Mouse (Mus musculus) lung, embryonic 14.5 days (tissue): Measurements from ENCODE around the gene Nsd1. TPM values are rescaled to one million over a fixed set of nuclear protein-coding genes. Genes with fewer than 3 reads are reported as not detected.

ENCODE experiments used
- ATAC-seq: fragments of 200-750 bp; cut with Nextera tagmentation; 2 replicates; pipeline ENCODE4 v1.8.0; 2017; ENCODE audit warnings: mild to moderate bottlenecking, moderate TSS enrichment, moderate library complexity; ENCODE audit not compliant: insufficient read depth
- DNase-seq: peaks from one replicate; pipeline ENCODE4 v3.0.0-alpha.2; 2015
- H3K27ac ChIP-seq: fragments of 300-500 bp; sonication (generic); 2 replicates; pipeline ENCODE4 v1.5.1; 2014; ENCODE audit warnings: low read depth, mild to moderate bottlenecking, moderate library complexity
- H3K27me3 ChIP-seq: fragments of 300-500 bp; sonication (generic); 2 replicates; pipeline ENCODE4 v1.6.1; 2014; ENCODE audit warnings: low read length, control low read depth; ENCODE audit not compliant: insufficient read depth
- H3K36me3 ChIP-seq: fragments of 300-500 bp; sonication (generic); 2 replicates; pipeline ENCODE4 v1.6.1; 2014; ENCODE audit warnings: control low read depth; ENCODE audit not compliant: insufficient read depth
- H3K4me1 ChIP-seq: fragments of 300-500 bp; sonication (generic); 2 replicates; pipeline ENCODE4 v1.6.1; 2014; ENCODE audit warnings: antibody characterized with exemption, control low read depth; ENCODE audit not compliant: insufficient read depth
- H3K4me2 ChIP-seq: fragments of 300-500 bp; sonication (generic); 2 replicates; pipeline ENCODE4 v1.6.1; 2014; ENCODE audit warnings: mild to moderate bottlenecking
- H3K4me3 ChIP-seq: fragments of 300-500 bp; sonication (generic); 2 replicates; pipeline ENCODE4 v1.5.1; 2014; ENCODE audit warnings: low read depth, low read length
- H3K9ac ChIP-seq: fragments of 300-500 bp; sonication (generic); 2 replicates; pipeline ENCODE4 v1.6.1; 2014
- H3K9me3 ChIP-seq: fragments of 300-500 bp; sonication (generic); 2 replicates; pipeline ENCODE4 v1.6.1; 2016; ENCODE audit warnings: low read depth, low read length, control low read depth
- CTCF ChIP-seq: IDR thresholded peaks from 2 replicates; pipeline ENCODE4 v1.5.1; 2016; ENCODE audit warnings: antibody characterized with exemption, low read depth
- WGBS: fragments of 180-500 bp; shearing (Covaris S2); extraction: QIAGEN DNeasy Blood & Tissue Kit; methylation state at CpG from one replicate; pipeline ENCODE4 v1.1.7; 2014; 5-methylcytosine and 5-hydroxymethylcytosine counted together
- polyA plus RNA-seq: library from polyadenylated mRNA; unstranded; fragments of >200 nt; fragmentation: Nextera tagmentation; extraction: Ambion mirVana; gene quantifications from 2 replicates; pipeline ENCODE4 v1.2.1, GENCODE M21; 2014

The Nsd1 gene
- polyA plus RNA-seq, 1 experiment from 2014 or later: 80.7 TPM

DNA sequence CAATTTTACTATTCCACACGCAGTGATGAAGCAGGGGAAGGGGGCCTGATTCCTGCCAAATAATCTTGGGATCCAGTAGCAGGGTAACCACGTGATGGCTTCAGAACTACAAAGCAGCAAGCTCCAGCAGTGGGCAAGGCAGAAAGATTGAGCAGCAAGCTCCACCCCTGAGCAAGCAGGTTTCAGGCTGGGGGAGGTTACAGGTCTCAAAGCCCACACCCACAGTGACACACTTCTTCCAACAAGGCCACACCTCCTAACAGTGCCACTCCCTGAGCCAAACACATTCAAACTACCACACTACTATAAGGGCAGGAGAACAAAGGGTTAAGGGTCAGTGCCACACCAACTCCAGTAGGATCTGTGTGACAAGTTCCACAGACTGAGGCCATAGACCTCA lies 129.7 kb downstream of the Nsd1 start:
- 34% methylated on average over 2 of the region's 2 CpGs for WGBS
- Histone ChIP-seq H3K4me2 (no peak overlapping the region), H3K27ac (no peak overlapping the region), H3K36me3 (peaks cover 5% of the 10 kb centered on the region), H3K4me1 (no peaks in the 10 kb centered on the region), H3K9ac (no peak overlapping the region), H3K9me3 (no peaks in the 10 kb centered on the region), H3K27me3 (no peaks in the 10 kb centered on the region), H3K4me3 (no peak overlapping the region)
- no peak for TF ChIP-seq CTCF
- ATAC-seq: no peak
- no peak for DNase-seq

DNA sequence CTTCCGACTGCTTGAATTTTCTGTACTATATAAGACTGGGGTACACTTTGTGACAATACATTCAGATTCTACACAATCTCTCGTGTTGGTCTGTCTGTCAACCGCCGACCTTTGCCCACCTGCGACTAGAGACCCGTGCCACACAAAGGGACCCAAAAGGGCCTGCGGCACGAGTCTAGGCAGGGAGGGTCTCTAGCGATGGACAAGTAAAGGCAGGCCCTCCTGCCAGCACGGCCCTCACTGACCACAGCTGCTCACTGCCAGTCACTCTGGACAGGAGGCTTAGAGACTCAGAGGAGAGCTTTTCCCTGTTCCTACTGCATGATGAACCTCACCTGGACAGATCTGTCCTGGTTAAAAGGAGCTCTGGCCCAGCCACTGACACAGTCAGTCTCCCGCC lies 132.9 kb downstream of the Nsd1 start:
- 0 out of 2 replicates have a peak, but pooled peaks have one; percentile 35 for ATAC-seq
- H3K36me3 ChIP-seq: peaks cover 37% of the 10 kb centered on the region
- no peak for DNase-seq
- no peak overlapping the region for H3K4me3 ChIP-seq
- H3K9me3 ChIP-seq: no peaks in the 10 kb centered on the region
- no peak overlapping the region for H3K4me2 ChIP-seq
- WGBS: 32% methylated on average over 11 of the region's 11 CpGs
- no peak overlapping the region for H3K27ac ChIP-seq
- H3K4me1 ChIP-seq: no peaks in the 10 kb centered on the region
- no peak for TF ChIP-seq CTCF
- no peaks in the 10 kb centered on the region for H3K27me3 ChIP-seq
- H3K9ac ChIP-seq: no peak overlapping the region

DNA sequence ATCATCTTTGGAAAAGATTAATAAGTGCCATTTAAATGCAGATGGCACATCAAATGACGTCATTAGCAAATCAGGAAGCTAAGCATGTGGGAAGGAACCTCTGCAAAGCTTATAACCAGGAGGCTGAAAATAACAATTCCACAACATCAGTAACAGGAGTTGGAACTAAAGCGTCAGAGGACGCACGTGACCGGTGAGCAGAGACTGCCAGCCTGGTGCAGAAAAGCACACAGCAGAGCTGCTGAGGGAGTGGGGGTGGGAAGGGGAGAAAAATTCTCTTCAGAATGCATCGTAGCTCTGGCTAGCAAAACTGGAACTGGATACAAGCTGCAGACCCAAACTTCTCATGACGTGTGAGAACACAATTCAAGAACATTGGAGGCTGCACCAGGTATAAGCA lies 134.7 kb downstream of the Nsd1 start:
- TF ChIP-seq CTCF: no peak
- no peak overlapping the region for H3K4me3 ChIP-seq
- DNase-seq: no peak

DNA sequence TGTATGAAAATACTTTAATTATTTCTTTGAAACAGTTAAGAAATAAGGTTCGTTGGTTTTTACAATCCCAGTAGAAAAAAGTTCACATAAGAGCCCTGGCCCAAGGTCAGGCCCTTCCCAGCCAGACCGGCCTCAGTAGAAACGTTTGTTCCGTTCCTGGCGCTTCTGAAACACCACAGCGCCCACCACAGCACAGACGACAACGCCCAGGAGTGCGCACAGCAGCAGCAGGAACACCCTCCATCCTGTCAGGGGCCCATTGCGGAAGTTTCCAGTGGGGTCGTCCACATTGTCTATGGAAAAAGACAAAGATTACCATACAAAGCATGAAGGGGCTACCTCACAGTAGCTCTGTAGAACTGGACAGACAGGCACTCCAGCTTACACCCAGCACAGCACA lies 137.2 kb downstream of the Nsd1 start:
- H3K27ac ChIP-seq: no peak overlapping the region
- ATAC-seq: no peak
- no peaks in the 10 kb centered on the region for H3K27me3 ChIP-seq

More for the DNA sequence above, 134.7 kb downstream of the Nsd1 start:
- Histone ChIP-seq H3K27ac (no peak overlapping the region), H3K36me3 (peaks cover 55% of the 10 kb centered on the region), H3K4me2 (no peak overlapping the region), H3K27me3 (no peaks in the 10 kb centered on the region), H3K4me1 (no peaks in the 10 kb centered on the region), H3K9ac (no peak overlapping the region), H3K9me3 (no peaks in the 10 kb centered on the region)
- ATAC-seq: no peak
- WGBS: 88% methylated on average over 7 of the region's 7 CpGs

DNA sequence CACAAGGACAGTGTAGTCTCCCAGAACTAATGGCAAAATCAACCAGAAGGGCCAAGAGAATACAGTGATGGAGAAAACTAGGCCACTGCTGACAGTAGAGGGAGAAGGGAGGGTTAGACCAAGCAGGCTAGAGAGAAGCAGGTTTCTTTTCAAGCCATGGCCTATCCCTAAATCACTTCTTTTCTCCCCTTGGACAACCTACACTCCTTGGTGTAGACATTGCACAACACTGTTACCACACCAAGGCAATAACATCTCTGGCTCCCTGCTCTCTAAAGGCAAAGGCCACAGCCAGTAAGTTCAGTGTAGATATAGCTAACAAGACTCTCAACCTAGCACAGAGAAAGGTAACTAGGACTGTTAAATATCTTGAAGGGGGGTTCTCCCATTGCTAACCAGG lies 151.6 kb downstream of the Nsd1 start:
- Histone ChIP-seq H3K4me1 (peaks cover 6% of the 10 kb centered on the region), H3K36me3 (peaks cover 47% of the 10 kb centered on the region; the same call in 1 of the 2 replicates), H3K9ac (peak overlapping the region; percentile 95), H3K27me3 (no peaks in the 10 kb centered on the region), H3K9me3 (no peaks in the 10 kb centered on the region), H3K4me2 (peak overlapping the region; percentile 84), H3K27ac (no peak overlapping the region), H3K4me3 (peak overlapping the region; percentile 99)
- ATAC-seq (no peak), DNase-seq (no peak)
- no peak for TF ChIP-seq CTCF

More for the DNA sequence above, 137.2 kb downstream of the Nsd1 start:
- Histone ChIP-seq H3K9ac (no peak overlapping the region), H3K4me1 (no peaks in the 10 kb centered on the region), H3K9me3 (no peaks in the 10 kb centered on the region), H3K4me3 (no peak overlapping the region), H3K36me3 (peaks cover 77% of the 10 kb centered on the region), H3K4me2 (no peak overlapping the region)
- peak; percentile 17 for DNase-seq
- TF ChIP-seq CTCF: no peak
- WGBS: 73% methylated on average over 11 of the region's 11 CpGs

DNA sequence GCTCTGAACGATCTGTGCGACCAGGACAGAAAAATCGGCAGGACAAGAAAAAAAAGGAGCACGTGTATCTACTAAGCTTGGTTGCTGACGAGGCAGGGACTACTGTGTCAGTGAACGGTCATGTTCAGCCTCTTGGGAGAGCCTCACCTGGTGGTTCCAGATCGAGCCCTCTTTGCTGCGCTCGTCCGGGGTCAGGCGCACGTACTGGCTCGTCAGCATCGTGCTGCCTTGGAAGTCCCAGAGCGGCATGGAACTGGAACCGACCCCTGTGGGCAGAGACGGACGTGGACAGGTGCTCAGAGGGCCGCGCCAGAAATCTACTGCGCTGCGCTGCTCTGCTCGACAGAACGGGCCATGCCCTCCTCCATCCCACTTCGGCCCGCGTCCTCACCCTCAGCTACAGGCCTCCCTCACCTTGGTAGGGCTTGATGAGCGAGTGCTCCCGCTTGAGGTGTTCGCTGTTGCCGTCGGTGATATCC lies 152.4 kb downstream of the Nsd1 start:
- peaks cover 39% of the 10 kb centered on the region; the same call in 1 of the 2 replicates for H3K36me3 ChIP-seq
- peak; percentile 33 for ATAC-seq

DNA sequence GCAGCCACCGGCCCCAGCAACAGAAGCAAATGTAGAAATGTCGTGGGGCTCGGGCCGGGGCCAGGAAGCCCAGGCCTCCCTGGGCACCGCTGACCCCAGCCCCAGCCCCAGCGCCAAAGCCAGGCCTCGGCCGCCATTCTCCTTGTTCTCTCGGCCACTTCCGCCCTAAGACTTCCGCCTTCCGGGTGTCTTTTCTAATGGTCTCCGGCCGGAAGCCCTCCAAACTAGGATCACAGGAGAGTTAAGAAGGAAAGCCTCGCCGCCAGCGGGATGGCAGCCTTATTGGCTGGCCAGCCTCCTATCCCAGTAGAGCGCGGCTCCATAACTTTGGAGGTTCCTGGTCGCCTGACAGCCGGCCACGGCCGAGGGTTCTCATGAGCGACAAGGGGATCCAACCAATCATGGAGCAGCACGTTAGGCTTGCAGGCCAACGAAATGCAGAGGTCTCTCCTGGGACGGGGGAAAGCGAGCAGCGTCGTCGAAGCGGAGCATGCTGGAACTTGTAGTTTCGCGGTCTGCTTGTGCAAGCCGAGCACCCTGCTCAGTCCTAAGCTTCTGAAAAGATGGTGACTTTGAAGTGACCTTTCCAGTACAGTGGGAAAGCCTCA lies 153.0 kb downstream of the Nsd1 start, which contains the start of gene Lman2:
Gene Lman2 (minus strand): TSS at position 331 of the 608 bp plus-strand sequence.
- DNase-seq: peak; percentile 98
- peaks cover 6% of the 10 kb centered on the region for H3K4me1 ChIP-seq
- peaks cover 34% of the 10 kb centered on the region; the same call in 1 of the 2 replicates for H3K36me3 ChIP-seq
- ATAC-seq: peak; percentile 99
- 0% methylated on average over 35 of the region's 35 CpGs for WGBS
- no peaks in the 10 kb centered on the region for H3K9me3 ChIP-seq
- H3K27me3 ChIP-seq: no peaks in the 10 kb centered on the region
- peak within 1 kb of the TSS; percentile 84 for H3K4me2 ChIP-seq
- peak within 1 kb of the TSS; percentile 99 for H3K4me3 ChIP-seq
- H3K9ac ChIP-seq: peak within 1 kb of the TSS; percentile 95
- TF ChIP-seq CTCF: no peak
- peak within 1 kb of the TSS; percentile 96 for H3K27ac ChIP-seq

More for the DNA sequence above, 152.4 kb downstream of the Nsd1 start:
- H3K9ac ChIP-seq: peak overlapping the region; percentile 95
- under 1% methylated on average over 32 of the region's 32 CpGs for WGBS
- H3K9me3 ChIP-seq: no peaks in the 10 kb centered on the region
- H3K27me3 ChIP-seq: no peaks in the 10 kb centered on the region
- peak; percentile 19 for DNase-seq
- H3K4me2 ChIP-seq: peak overlapping the region; percentile 84
- peaks cover 6% of the 10 kb centered on the region for H3K4me1 ChIP-seq
- TF ChIP-seq CTCF: no peak
- H3K4me3 ChIP-seq: peak overlapping the region; percentile 99
- peak overlapping the region; percentile 96 for H3K27ac ChIP-seq

Other genes with a start within 250 kb of the Nsd1 start
- 1.1 and 1.2 TPM in 2 replicates for gene Hk3, start 188.4 kb upstream of the Nsd1 start, polyA plus RNA-seq
- 29.8 and 32.1 TPM in 2 replicates for gene Uimc1, start 109.5 kb upstream of the Nsd1 start, polyA plus RNA-seq
- gene Zfp346, start 104.5 kb upstream of the Nsd1 start, polyA plus RNA-seq: 22.3 and 25.0 TPM in 2 replicates
- not detected in 2 replicates for gene Gm17617, start 76.2 kb upstream of the Nsd1 start, polyA plus RNA-seq
- 14.6 and 17.3 TPM in 2 replicates for gene Fgfr4, start 57.1 kb upstream of the Nsd1 start, polyA plus RNA-seq
- 546 and 576 TPM in 2 replicates for gene Prelid1, start 110.7 kb downstream of the Nsd1 start, polyA plus RNA-seq
- 74.1 and 80.9 TPM in 2 replicates for gene Rab24, start 112.2 kb downstream of the Nsd1 start, polyA plus RNA-seq
- gene Mxd3, start 120.0 kb downstream of the Nsd1 start, polyA plus RNA-seq: 45.6 and 46.2 TPM in 2 replicates
- 105 and 106 TPM in 2 replicates for gene Lman2, start 153.0 kb downstream of the Nsd1 start, polyA plus RNA-seq
- gene Rgs14, start 159.9 kb downstream of the Nsd1 start, polyA plus RNA-seq: 0.69 and 1.0 TPM in 2 replicates
- not detected in 2 replicates for gene Slc34a1, start 188.4 kb downstream of the Nsd1 start, polyA plus RNA-seq
- gene Pfn3, start 205.4 kb downstream of the Nsd1 start, polyA plus RNA-seq: not detected in 2 replicates
- not detected in 2 replicates for gene F12, start 217.0 kb downstream of the Nsd1 start, polyA plus RNA-seq
- 64.3 and 71.0 TPM in 2 replicates for gene Grk6, start 235.3 kb downstream of the Nsd1 start, polyA plus RNA-seq